Mouse (Mus musculus): ENCODE measurements at regions not wholly inside any gene's neighbourhood (a gene's known extent, or its start where the extent isn't known, plus 50 kb on each side); places are given as distances from the start of the nearest gene placed in this dataset.

DNA sequence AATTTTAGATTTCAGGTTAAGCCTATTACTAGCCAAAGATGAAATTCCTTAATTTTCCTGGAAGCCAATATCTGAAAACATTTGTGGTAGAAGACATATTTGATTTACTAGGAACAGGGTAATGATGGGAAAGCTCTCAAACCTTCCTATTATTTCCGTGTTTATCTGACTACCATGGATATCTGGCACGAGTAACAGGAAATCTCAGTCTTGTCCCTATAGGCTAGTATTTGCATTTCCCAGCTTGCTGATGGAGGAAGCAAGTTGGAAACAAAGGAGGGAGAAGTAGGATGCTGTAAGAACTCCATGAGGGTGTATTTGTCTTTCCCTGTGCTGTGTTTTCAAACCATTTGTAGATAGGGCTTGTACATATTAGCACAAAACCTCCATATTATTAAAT, 264.5 kb upstream of the Gm12728 start:
- TF ChIP-seq EP300 (IDR thresholded peaks at IDR 0.05; ENCODE audit: low read depth in 1 of 2, low read length in 2 of 2) (no peak), NELFE (IDR thresholded peaks at IDR 0.05; ENCODE audit: low read depth, low read length) (no peak), POLR2AphosphoS5 (IDR thresholded peaks at IDR 0.05; ENCODE audit: borderline replicate concordance, low read depth, low read length) (no peak), GABPA (IDR thresholded peaks at IDR 0.05; ENCODE audit: low read depth, low read length) (no peak), MAX (IDR thresholded peaks at IDR 0.05; ENCODE audit: low read length) (no peak), ETS1 (IDR thresholded peaks at IDR 0.05; ENCODE audit: low read depth, low read length) (no peak), TAL1 (IDR thresholded peaks at IDR 0.05; ENCODE audit: low read length) (no peak), RCOR1 (IDR thresholded peaks at IDR 0.05; ENCODE audit: low read depth, low read length) (no peak), CTCF (IDR thresholded peaks at IDR 0.05 in 2 of 3, conservative IDR thresholded peaks at IDR 0.05 in 1 of 3; ENCODE audit: control insufficient read depth in 1 of 3, insufficient read depth in 1 of 3, low read depth in 2 of 3, low read length in 3 of 3, poor library complexity in 1 of 3, severe bottlenecking in 1 of 3) (no peak)
- H3K4me3 ChIP-seq (ENCODE audit: control insufficient read depth in 1 of 2, insufficient read depth in 1 of 2, low read depth in 2 of 2, low read length in 2 of 2) = no peak overlapping the region
- DNase-seq (ENCODE audit: low read depth, low spot score) = no peak
- no peaks in the 10 kb centered on the region for H3K79me2 ChIP-seq (ENCODE audit: control insufficient read depth, insufficient read depth, low read length, poor library complexity)
- H3K27ac ChIP-seq (ENCODE audit: control insufficient read depth, low read depth, low read length) = no peak overlapping the region
- no peaks in the 10 kb centered on the region for H3K36me3 ChIP-seq (ENCODE audit: control insufficient read depth in 1 of 2, insufficient read depth in 2 of 2, low read length in 2 of 2)
- H3K9ac ChIP-seq (ENCODE audit: control insufficient read depth, low read depth, low read length, poor library complexity, severe bottlenecking) = no peak overlapping the region
- no peaks in the 10 kb centered on the region for H3K27me3 ChIP-seq (ENCODE audit: control insufficient read depth in 1 of 2, insufficient read depth in 2 of 2, low read length in 2 of 2)
- H3K9me3 ChIP-seq (replicated peaks; ENCODE audit: insufficient read depth, low read length) = no peaks in the 10 kb centered on the region
- no peaks in the 10 kb centered on the region for H3K4me1 ChIP-seq (ENCODE audit: control insufficient read depth in 1 of 2, insufficient read depth in 2 of 2, low read length in 2 of 2)

DNA sequence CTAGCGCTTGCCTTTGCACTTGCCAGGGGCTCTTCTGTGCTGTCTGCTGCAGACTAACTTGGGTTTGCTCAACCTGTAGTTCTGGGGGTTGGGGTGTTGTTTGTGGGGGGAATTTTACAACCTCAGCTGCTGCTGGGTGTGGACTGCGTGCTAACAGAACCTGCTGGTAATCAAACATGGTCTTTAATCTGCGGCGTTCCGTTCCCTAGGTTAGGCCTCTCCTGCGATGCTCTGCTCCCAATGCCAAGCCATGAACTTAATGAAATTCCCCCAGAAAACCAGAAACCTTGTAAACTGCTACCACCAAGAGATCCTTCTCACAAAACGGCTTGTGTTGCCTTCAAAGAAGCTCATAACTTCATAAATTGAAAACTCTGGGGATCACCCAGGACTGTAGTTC, 262.9 kb upstream of the Gm12728 start:
- Histone ChIP-seq H3K9ac (ENCODE audit: control insufficient read depth, low read depth, low read length, poor library complexity, severe bottlenecking) (no peak overlapping the region), H3K9me3 (replicated peaks; ENCODE audit: insufficient read depth, low read length) (no peaks in the 10 kb centered on the region), H3K79me2 (ENCODE audit: control insufficient read depth, insufficient read depth, low read length, poor library complexity) (no peaks in the 10 kb centered on the region), H3K27ac (ENCODE audit: control insufficient read depth, low read depth, low read length) (no peak overlapping the region), H3K4me3 (ENCODE audit: control insufficient read depth in 1 of 2, insufficient read depth in 1 of 2, low read depth in 2 of 2, low read length in 2 of 2) (no peak overlapping the region), H3K36me3 (ENCODE audit: control insufficient read depth in 1 of 2, insufficient read depth in 2 of 2, low read length in 2 of 2) (no peaks in the 10 kb centered on the region), H3K27me3 (ENCODE audit: control insufficient read depth in 1 of 2, insufficient read depth in 2 of 2, low read length in 2 of 2) (no peaks in the 10 kb centered on the region), H3K4me1 (ENCODE audit: control insufficient read depth in 1 of 2, insufficient read depth in 2 of 2, low read length in 2 of 2) (no peaks in the 10 kb centered on the region)
- TF ChIP-seq NRF1 (IDR thresholded peaks at IDR 0.05; ENCODE audit: insufficient read depth, low read depth, low read length, poor library complexity, severe bottlenecking) = no peak
- no peak for TF ChIP-seq TAL1 (IDR thresholded peaks at IDR 0.05; ENCODE audit: low read length)
- TF ChIP-seq UBTF (IDR thresholded peaks at IDR 0.05; ENCODE audit: borderline replicate concordance, insufficient read depth, low read depth, low read length) = no peak
- no peak for TF ChIP-seq KAT2A (conservative IDR thresholded peaks at IDR 0.05; ENCODE audit: low read depth, low read length)
- TF ChIP-seq RCOR1 (IDR thresholded peaks at IDR 0.05; ENCODE audit: low read depth, low read length) = no peak
- no peak for TF ChIP-seq MYC (IDR thresholded peaks at IDR 0.05; ENCODE audit: low read depth, low read length)
- no peak for TF ChIP-seq CHD2 (IDR thresholded peaks at IDR 0.05; ENCODE audit: low read length)
- TF ChIP-seq NELFE (IDR thresholded peaks at IDR 0.05; ENCODE audit: low read depth, low read length) = no peak
- TF ChIP-seq E2F4 (IDR thresholded peaks at IDR 0.05; ENCODE audit: borderline replicate concordance, low read depth, low read length) = no peak
- no peak for TF ChIP-seq POLR2AphosphoS2 (IDR thresholded peaks at IDR 0.05; ENCODE audit: low read length)
- no peak for TF ChIP-seq MXI1 (IDR thresholded peaks at IDR 0.05; ENCODE audit: low read depth, low read length)
- no peak for TF ChIP-seq POLR2AphosphoS5 (IDR thresholded peaks at IDR 0.05; ENCODE audit: borderline replicate concordance, low read depth, low read length)
- no peak for TF ChIP-seq TBP (IDR thresholded peaks at IDR 0.05; ENCODE audit: low read depth, low read length)
- TF ChIP-seq MEF2A (IDR thresholded peaks at IDR 0.05; ENCODE audit: extremely low read depth, insufficient replicate concordance, low read depth, low read length, poor library complexity, severe bottlenecking) = no peak
- TF ChIP-seq SIN3A (IDR thresholded peaks at IDR 0.05; ENCODE audit: low read length) = no peak
- no peak for TF ChIP-seq POLR2A (IDR thresholded peaks at IDR 0.05; ENCODE audit: control insufficient read depth in 1 of 2, insufficient read depth in 1 of 2, low read depth in 1 of 2, low read length in 2 of 2, poor library complexity in 1 of 2)
- TF ChIP-seq CHD1 (IDR thresholded peaks at IDR 0.05; ENCODE audit: low read depth, low read length) = no peak
- DNase-seq (ENCODE audit: low read depth, low spot score) = no peak
